Mouse (Mus musculus) spleen, adult 2 months (tissue): ENCODE measurements around the gene Cinp. TPM values are rescaled to one million over a fixed set of nuclear protein-coding genes. Genes with fewer than 3 reads are reported as not detected.

Source experiments
- DNase-seq, 2 experiments: peaks; one replicate each; pipeline versions ENCODE4 v3.0.0 to v3.0.0-alpha.2; 2012 to 2021; ENCODE audit warnings: low spot score in 2 of 2, low read depth in 1 of 2
- H3K27ac ChIP-seq: fragments of 200-500 bp; 2 replicates; pipeline ENCODE4 v1.5.1; 2012; ENCODE audit warnings: low read length, inconsistent platforms; ENCODE audit not compliant: insufficient read depth
- H3K27me3 ChIP-seq: fragments of 200-500 bp; 2 replicates; pipeline ENCODE4 v1.6.1; 2012; ENCODE audit warnings: mild to moderate bottlenecking, moderate library complexity, low read length, inconsistent platforms; ENCODE audit not compliant: control insufficient read depth, insufficient read depth
- H3K36me3 ChIP-seq: fragments of 200-500 bp; 2 replicates; pipeline ENCODE4 v1.6.1; 2012; ENCODE audit warnings: mild to moderate bottlenecking, low read length, inconsistent platforms; ENCODE audit not compliant: control insufficient read depth, insufficient read depth
- H3K4me1 ChIP-seq: fragments of 200-500 bp; 2 replicates; pipeline ENCODE4 v1.6.1; 2011; ENCODE audit warnings: inconsistent platforms; ENCODE audit not compliant: control insufficient read depth, insufficient read depth, insufficient read length
- H3K4me3 ChIP-seq: fragments of 200-500 bp; 2 replicates; pipeline ENCODE4 v1.5.1; 2011; ENCODE audit warnings: mild to moderate bottlenecking, inconsistent platforms; ENCODE audit not compliant: insufficient read depth, insufficient read length; ENCODE audit errors: extremely low read depth
- CTCF ChIP-seq: fragments of 200-500 bp; IDR thresholded peaks from 2 replicates; pipeline ENCODE4 v1.5.1; 2011; ENCODE audit warnings: mild to moderate bottlenecking, inconsistent platforms; ENCODE audit not compliant: insufficient read depth, insufficient read length, insufficient replicate concordance; ENCODE audit errors: extremely low read depth
- POLR2A ChIP-seq: fragments of 200-500 bp; IDR thresholded peaks from 2 replicates; pipeline ENCODE4 v1.6.1; 2011; ENCODE audit warnings: low read depth, low read length, inconsistent platforms
- WGBS: fragments of 180-500 bp; shearing (Covaris S2); methylation state at CpG from one replicate; pipeline ENCODE4 v1.1.7; 2018; 5-methylcytosine and 5-hydroxymethylcytosine counted together
- polyA plus RNA-seq: library from polyadenylated mRNA; depleted of rRNA; stranded (reverse); fragments of >200 nt; gene quantifications from 2 replicates; pipeline ENCODE4 v1.2.3, GENCODE M21; 2012

Cinp gene
- polyA plus RNA-seq, 1 experiment, result 22.9 TPM

GRCm38 (mm10) chr12:110888106-110888505, 839 bp downstream of the Cinp start:
- peak overlapping the region; percentile 88 for H3K4me3 ChIP-seq
- no peak for DNase-seq
- H3K27ac ChIP-seq, result no peak overlapping the region
- H3K27me3 ChIP-seq, result no peaks in the 10 kb centered on the region
- TF ChIP-seq CTCF, result no peak
- TF ChIP-seq POLR2A, result no peak
- WGBS, result 27% methylated on average over 12 of the region's 12 CpGs
- peaks cover 6% of the 10 kb centered on the region; the same call in 1 of the 2 replicates for H3K4me1 ChIP-seq
- H3K36me3 ChIP-seq, result no peaks in the 10 kb centered on the region; the same call in 1 of the 2 replicates

DNA sequence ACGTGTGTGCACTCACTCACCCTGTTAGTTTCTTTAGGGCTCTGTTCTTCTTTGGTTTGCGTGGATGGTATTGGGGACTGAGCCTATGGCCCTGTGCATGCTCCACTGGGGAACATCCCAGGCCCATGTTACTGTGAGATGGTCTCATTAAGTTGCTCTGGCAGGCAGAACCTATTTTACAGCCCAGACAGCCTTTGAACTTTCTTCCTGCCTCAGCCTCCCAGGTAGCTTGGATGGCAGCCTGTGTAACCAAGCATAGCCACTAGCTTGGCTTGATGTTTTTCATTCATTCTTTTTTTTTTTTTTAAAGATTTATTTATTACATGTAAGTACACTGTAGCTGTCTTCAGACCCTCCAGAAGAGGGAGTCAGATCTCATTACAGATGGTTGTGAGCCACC, 3.7 kb downstream of the Cinp start:
- no peaks in the 10 kb centered on the region for H3K27me3 ChIP-seq
- H3K27ac ChIP-seq, result no peak overlapping the region
- no peak for TF ChIP-seq CTCF
- no peak for TF ChIP-seq POLR2A
- no peak overlapping the region for H3K4me3 ChIP-seq
- H3K36me3 ChIP-seq, result no peaks in the 10 kb centered on the region; the same call in 1 of the 2 replicates
- no peak for DNase-seq
- H3K4me1 ChIP-seq, result peaks cover 6% of the 10 kb centered on the region; the same call in 1 of the 2 replicates
- 91% methylated on average over 2 of the region's 2 CpGs for WGBS

DNA sequence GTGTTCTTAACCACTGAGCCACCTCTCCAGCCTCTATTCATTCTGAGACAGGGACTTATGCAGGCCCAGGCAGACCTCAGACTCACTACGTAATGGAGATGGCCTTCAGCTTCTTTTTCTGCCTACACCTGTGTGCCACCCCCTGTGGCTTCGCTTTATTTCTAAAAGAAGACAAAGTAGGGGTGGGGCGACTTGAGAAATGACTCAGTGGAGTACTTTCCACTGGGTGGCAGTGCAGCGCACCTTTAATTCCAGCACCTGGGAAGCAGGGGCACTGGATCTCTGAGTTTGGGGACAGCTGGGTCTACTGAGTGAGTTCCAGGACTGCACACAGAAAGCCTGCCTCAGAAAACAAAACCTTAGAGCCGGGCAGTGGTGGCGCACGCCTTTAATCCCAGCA, 6.7 kb downstream of the Cinp start:
- Histone ChIP-seq H3K36me3 (peaks cover 9% of the 10 kb centered on the region), H3K4me1 (no peaks in the 10 kb centered on the region), H3K4me3 (no peak overlapping the region), H3K27me3 (no peaks in the 10 kb centered on the region), H3K27ac (no peak overlapping the region)
- no peak for TF ChIP-seq CTCF
- TF ChIP-seq POLR2A, result no peak
- 89% methylated on average over 7 of the region's 7 CpGs for WGBS
- DNase-seq, result no peak

DNA sequence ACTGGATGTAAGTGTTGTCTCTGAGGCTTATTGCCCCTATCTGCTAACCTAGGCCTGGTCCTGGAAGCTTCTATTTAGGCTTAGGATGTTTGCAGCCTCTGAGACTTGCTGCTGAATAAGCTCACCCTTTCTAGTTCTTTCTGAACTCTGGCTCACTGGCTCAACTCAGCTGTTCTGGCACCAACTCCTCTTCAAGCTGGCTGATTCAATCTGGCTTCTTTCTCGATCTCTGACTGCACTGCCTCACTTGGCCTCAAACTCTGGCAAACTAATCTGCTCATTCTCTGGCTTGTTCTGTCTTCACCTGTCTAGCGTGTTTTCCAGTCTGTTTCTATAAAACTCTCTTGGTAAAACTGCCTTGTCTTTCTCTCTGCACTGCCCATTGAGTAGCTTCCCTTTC, 13.6 kb downstream of the Cinp start:
- Histone ChIP-seq H3K27me3 (no peaks in the 10 kb centered on the region), H3K36me3 (peaks cover 19% of the 10 kb centered on the region), H3K27ac (no peak overlapping the region), H3K4me1 (no peaks in the 10 kb centered on the region), H3K4me3 (no peak overlapping the region)
- TF ChIP-seq POLR2A (no peak), CTCF (no peak)
- WGBS, result 90% methylated on average over 2 of the region's 2 CpGs
- no peak for DNase-seq

GRCm38 (mm10) chr12:110871247-110871646, 17.7 kb downstream of the Cinp start:
- H3K36me3 ChIP-seq, result peaks cover 20% of the 10 kb centered on the region
- WGBS, result 95% methylated on average over 5 of the region's 5 CpGs
- no peak overlapping the region for H3K4me3 ChIP-seq
- no peak overlapping the region for H3K27ac ChIP-seq
- no peak for DNase-seq
- no peaks in the 10 kb centered on the region for H3K4me1 ChIP-seq
- H3K27me3 ChIP-seq, result no peaks in the 10 kb centered on the region
- TF ChIP-seq CTCF, result no peak
- TF ChIP-seq POLR2A, result no peak

DNA sequence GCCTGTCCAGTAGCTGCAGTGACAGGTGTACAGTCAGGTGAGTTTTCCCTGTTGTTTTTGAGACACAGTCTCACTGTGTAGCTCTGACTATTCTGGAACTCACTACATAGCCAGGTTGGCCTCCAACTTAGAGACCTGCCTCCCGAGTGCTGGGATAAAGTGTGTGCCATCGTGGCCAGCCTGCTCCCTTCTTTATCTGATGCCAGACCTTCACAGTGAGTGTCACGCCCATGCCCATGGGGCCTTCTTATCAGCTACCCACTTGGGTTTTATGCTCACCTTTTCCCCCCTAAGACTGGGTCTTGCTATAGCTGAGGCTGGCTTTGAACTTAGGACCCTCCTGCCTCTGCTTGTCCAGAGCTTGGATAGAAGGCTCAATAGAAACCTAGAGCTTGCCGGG, 18.8 kb downstream of the Cinp start:
- Histone ChIP-seq H3K27me3 (no peaks in the 10 kb centered on the region), H3K36me3 (peaks cover 21% of the 10 kb centered on the region), H3K27ac (no peak overlapping the region), H3K4me3 (no peak overlapping the region), H3K4me1 (no peaks in the 10 kb centered on the region)
- 89% methylated on average over 4 of the region's 4 CpGs for WGBS
- TF ChIP-seq CTCF (no peak), POLR2A (no peak)
- no peak for DNase-seq

GRCm38 (mm10) chr12:110865989-110866388, 23.0 kb downstream of the Cinp start:
- Histone ChIP-seq H3K27ac (no peak overlapping the region), H3K36me3 (peaks cover 18% of the 10 kb centered on the region), H3K4me1 (no peaks in the 10 kb centered on the region; the same call in 1 of the 2 replicates), H3K27me3 (no peaks in the 10 kb centered on the region), H3K4me3 (no peak overlapping the region)
- 95% methylated on average over 10 of the region's 10 CpGs for WGBS
- TF ChIP-seq POLR2A (no peak), CTCF (no peak)
- no peak for DNase-seq
